Mouse (Mus musculus) inflammation-experienced regulatory T-cells, adult 6 months (primary cell): ENCODE data around the gene Usp5. TPM values are rescaled to one million over a fixed set of nuclear protein-coding genes. Genes with fewer than 3 reads are reported as not detected.
"Not testable (repeated sequence)": the region's sequence is repeated elsewhere in the genome, so short reads cannot be mapped to it uniquely, and the experiment has no call there.

Experiments used
- ATAC-seq: one replicate; pipeline ENCODE4 v1.8.0; 2017
- polyA plus RNA-seq, 3 experiments: library from polyadenylated mRNA; unstranded; fragments of 100-300 nt; shearing (Covaris generic); gene quantifications; one replicate each; pipeline ENCODE4 v1.2.1; 2017

Usp5 gene
- polyA plus RNA-seq, 3 experiments from 2014 or later: 69.1 to 81.5 (median 73.8) TPM

- ATAC-seq: not testable (repeated sequence)
Measured at GRCm38 (mm10) chr6:124810566-124811402, 18.5 kb downstream of the Usp5 start.

DNA sequence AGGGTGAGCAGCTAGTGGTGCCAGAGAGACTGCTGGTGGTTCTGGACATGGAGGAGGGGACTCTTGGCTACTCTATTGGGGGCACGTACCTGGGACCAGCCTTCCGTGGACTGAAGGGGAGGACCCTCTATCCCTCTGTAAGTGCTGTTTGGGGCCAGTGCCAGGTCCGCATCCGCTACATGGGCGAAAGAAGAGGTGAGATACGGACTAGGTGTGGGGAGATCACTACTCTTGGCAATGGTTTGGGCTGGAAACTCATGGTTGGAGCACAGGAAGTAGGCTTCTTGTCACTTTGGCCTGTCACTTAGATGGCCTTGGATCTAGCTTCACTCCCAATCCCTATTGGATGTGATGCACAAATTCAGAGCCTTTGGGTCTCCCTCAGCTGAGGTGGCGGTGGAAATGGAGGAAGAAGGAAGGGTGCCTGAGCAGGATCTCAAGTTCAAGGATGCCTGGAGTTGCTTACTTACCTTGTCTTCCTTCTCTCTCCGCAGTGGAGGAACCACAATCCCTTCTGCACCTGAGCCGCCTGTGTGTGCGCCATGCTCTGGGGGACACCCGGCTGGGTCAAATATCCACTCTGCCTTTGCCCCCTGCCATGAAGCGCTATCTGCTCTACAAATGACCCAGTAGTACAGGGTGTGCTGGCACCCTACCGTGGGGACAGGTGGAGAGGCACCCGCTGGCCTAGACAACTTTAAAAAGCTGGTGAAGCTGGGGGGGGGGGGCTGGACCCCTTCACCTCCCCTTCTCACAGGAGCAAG is 19.3 kb downstream of the Usp5 start:
- no peak for ATAC-seq

- ATAC-seq: no peak
Measured at GRCm38 (mm10) chr6:124809052-124809774, 20.1 kb downstream of the Usp5 start.

DNA sequence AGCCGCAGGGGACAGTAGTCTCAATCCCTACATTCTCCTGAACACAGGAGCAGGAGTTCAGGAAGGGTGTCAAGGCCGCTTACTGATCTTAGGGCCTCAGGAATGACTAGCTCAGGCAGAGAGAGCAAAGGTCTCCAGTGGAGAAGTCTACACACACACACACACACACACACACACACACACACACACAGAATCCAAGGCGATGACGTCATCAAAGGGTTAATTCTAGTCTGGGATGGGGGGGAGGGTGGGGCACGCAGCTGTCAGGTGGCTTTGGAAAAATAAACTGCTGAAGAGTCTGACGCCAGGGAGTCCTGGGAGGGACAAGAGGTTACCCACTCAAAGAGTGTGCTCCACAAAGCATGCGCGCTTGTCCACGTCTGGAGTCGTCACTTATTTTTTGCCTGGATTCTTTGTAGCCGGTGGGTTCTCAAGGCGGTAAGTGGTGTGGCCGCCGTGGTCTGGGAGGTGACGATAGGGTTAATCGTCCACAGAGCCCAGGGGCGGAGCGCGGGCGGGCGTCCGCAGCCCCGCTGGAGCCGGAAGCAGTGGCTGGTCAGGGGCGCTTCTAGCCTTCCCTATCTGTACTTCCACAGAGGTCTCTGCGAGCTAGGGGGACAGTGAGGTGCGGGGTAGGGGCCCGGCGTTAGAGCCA is 20.8 kb downstream of the Usp5 start, which contains the start of gene Spsb2:
Gene Spsb2 (plus strand): TSS at position 304 of the 655 bp plus-strand sequence.
- ATAC-seq: no peak

GRCm38 (mm10) chr6:124807986-124808357 is 21.3 kb downstream of the Usp5 start:
- no peak for ATAC-seq

DNA sequence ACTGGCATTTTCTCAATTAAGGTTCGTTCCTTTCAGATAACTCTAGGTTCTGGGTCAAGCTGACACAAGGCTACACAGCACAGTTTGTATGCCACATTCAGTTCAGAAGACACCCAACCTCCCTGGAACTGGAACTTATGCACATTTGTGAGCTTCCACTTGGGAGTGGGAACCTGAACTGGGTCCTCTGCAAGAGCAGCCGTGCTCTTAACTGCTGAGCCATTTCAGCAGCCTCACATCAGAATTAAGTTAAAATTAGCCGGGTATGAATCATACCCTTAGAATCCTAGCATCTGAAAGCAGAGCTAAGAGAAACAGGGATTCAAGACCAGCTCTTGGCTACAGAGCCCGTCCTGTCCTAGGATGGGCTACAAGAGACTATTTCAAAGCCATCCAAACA is 21.9 kb downstream of the Usp5 start:
- ATAC-seq: no peak

DNA sequence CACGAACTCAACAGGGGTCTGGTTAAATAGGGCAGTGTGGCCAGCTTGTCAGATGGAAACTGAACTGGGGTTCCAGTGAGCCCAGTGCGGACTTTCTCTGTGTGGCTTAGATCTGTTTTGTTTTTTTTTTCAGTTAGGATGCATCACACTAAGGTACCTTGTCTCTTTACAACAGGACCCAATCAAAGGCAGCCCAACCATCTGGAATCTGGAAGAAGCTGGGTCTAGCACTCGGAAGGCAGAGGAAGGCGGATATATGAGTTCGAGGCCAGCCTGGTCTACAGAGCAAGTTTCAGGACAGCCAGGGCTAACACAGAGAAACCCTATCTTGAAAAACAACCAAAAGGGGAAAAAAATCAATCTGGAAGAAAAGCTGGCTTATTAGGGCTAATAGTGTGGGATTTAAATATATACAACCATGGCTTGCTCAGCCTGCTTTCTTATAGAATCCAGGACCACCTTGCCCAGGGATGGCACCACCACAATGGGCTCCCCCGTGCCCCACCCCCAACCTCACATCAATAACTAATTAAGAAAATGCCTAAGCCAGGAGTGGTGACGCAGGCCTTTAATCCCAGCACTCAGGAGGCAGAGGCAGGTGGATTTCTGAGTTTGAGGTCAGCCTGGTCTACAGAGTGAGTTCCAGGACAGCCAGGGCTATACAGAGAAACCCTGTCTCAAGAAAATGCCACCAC is 22.7 kb downstream of the Usp5 start:
- ATAC-seq: no peak

DNA sequence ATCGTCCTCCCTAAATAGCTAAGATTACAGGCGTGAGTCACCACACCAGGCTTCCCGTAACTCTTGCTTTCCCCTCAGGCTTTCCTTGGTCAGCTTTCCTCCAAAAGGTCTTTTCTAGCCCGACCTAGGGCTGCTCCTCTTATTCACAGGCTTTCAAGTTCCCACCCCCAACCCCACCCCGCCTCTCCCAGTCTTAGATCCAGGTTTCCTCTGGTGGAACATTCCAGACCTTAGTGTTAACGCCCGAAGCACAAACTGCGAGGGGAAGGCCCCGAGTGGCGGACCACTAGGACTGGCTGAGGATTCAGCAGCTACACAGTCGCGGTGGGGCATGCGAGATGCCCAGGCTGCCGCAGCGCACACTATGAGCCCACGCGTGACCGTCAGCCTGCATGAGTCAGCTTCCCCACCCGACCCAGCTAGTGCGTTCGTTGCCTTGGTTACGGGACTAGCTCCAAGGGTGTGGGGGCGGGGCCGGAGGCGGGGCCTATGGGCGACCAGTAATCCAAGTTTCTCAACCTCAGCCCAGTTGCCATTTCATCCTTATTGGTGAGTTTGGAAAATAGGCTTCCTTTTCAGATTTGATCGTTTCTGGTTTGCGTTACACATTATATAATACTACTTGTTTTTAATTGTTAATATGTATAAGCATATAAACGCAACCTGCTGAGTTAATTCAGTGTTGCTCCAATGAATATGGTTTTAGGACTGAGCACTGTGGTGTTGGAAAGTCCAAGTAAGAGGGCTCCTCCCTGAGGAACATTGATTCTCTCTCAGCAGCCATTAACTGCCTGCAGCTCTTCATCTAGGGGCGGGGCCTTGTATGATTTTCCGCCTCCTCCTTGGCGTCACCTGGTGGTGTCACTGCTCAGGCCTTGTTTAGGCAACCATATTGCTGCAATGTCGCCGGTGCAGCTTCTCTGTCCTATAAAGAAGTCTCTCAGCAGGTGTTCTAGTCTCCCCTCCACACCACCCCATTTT is 23.7 kb downstream of the Usp5 start:
- peak; percentile 72 for ATAC-seq

DNA sequence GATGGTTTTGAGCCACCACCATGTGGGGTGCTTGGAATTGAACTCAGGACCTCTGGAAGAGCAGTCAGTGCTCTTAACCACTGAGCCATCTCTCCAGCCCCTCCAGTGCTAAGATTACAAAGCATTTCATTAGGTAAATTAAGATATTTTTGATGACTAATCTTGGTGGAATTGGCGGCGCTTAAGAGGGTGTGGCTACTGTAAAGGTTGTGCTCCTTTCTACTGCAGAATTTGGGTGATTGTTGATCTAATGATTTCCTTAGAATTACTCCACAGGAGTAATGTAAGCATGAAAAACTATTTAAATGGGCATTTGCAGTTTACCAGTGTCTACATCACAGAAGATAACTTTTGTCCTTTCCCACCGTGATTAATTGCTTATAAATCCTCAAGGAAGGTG is 24.9 kb downstream of the Usp5 start:
- ATAC-seq: no peak

DNA sequence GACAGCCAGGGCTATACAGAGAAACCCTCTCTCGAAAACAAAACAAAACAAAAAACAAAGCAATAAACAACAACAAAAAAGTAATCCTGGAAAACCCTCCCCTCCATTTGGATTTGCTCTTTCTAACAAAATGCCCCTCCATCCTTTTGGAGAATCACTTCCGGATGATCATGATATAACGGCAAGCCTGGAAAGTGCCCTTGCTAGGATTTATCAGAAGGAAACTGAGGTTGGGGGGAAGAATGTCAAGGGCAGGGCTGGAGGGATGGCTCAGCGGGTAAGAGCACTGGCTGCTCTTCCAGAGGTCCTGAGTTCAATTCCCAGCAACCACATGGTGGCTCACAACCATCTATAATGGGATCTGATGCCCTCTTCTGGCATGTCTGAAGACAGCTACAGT is 25.6 kb downstream of the Usp5 start:
- ATAC-seq: not testable (repeated sequence)

- no peak for ATAC-seq
Measured at GRCm38 (mm10) chr6:124803061-124803460, 26.2 kb downstream of the Usp5 start.

DNA sequence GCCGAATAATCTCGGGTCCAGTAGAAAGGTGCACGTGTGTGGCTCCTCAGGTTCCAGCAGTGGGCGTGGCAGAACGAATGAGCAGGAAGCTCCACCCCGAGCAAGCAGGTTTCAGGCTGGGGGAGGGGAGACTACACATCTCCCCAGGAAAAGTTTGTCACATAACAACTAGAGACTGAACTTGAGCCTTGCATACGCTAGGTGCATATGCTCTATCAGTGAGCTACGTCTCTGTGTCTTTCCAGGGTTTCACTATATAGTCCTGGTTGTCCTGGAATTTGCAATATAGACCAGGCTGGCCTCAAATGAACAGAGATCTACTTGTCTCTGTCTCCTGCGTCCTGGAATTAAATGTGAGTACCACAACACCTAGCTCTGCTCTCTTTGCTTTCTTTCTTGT is 26.9 kb downstream of the Usp5 start:
- not testable (repeated sequence) for ATAC-seq

DNA sequence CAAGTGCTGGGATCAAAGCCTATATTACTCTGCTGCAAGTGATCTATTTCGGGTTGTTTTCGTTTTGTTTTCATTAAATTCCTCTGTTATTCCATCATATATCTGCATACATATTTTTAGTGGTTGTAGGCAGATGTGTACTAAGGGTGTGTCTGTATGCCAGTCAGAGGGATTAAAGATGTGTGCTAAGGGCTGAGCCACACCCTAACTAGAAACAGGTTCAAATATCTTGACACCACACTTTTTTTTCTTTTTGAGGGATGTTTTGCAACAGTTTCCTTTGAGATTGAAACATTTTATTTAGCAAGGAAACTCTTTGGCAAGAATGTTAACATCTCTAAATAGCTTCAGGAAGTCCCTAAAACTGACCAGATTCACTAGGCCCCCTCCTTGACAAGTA is 33.1 kb downstream of the Usp5 start:
- ATAC-seq: no peak

- no peak for ATAC-seq
Measured at GRCm38 (mm10) chr6:124795781-124796180, 33.5 kb downstream of the Usp5 start.

DNA sequence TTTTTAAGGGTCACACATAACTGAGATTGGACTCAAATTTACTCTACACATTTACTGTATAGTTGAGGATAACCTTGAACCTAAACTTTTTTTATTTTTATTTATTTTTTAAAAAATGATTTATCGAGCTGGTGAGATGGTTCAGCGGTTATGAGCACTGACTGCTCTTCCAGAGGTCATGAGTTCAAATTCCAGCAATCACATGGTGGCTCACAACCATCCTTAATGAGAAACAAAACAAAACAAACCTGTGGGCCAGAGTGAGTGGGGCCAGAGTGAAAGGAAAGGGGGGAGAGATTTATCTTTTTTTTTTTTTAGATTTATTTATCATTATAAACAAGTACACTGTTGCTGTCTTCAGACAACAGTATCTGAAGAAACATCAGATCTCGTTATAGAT is 37.4 kb downstream of the Usp5 start:
- ATAC-seq: no peak

GRCm38 (mm10) chr6:124790121-124790520 is 39.2 kb downstream of the Usp5 start:
- ATAC-seq: no peak

- ATAC-seq: no peak
Measured at GRCm38 (mm10) chr6:124789519-124789918, 39.8 kb downstream of the Usp5 start.

- ATAC-seq: no peak
Measured at GRCm38 (mm10) chr6:124787722-124788121, 41.6 kb downstream of the Usp5 start.

DNA sequence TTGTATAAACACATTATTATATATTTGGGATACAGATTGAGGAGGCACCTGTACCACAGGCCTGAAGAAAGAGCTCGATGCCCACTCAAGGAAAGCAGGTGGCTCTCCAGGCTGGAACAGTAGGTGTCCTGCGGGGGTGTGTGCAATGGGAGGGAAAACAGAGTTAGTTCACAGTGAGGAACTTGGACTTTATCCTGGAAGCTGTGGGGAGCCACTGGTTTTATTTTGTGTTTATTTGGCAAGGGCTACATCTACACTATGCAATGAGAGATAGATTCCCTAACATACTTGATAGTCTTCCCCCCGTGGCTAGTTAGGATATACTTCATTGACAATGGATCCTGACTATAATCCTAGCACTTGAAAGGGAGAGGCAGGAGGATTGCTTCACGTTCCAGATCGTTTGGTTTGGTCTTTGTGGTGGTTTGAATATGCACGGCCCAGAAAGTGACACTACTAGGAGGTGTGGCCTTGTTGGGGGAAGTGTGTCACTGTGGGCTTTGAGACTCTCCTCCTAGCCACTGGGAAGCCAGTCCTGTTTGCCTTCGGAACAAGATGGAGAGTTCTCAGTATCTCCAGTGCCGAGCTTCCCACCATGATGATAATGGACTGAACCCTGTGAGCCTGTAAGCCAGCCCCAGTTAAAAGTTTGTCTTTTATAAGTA is 42.4 kb downstream of the Usp5 start:
- ATAC-seq: no peak

DNA sequence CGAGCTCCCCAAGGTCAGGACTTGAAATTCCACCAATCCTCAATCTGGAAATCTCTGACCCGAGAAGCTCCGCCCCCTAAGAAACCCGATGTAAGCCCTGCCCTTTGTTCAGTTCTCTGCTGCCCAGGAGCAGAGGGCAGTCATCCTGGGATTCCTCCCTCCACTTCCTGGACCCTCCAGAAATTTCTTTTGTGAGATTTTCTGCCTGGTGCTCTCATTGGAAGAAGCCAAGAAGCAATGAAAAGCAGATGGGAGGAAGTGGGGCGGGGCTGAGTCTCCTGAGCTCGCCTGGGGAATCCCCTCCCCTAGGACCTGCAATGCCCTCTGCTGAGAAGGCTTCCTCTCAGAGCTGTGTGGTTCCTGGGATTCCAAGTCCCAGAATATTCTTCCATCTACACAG is 46.8 kb downstream of the Usp5 start:
- peak; percentile 75 for ATAC-seq
